Mouse (Mus musculus) neutrophil, adult 5-6 weeks (primary cell): ENCODE measurements around the gene Cog4. TPM values are rescaled to one million over a fixed set of nuclear protein-coding genes. Genes with fewer than 3 reads are reported as not detected.
"Not testable (repeated sequence)": the region's sequence is repeated elsewhere in the genome, so short reads cannot be mapped to it uniquely, and the experiment has no call there.

Experiments used
- ATAC-seq: fragments of 151-379, 151-347 bp; 2 replicates; pipeline ENCODE4 v1.8.0; 2017; ENCODE audit warnings: mild to moderate bottlenecking, moderate TSS enrichment; ENCODE audit not compliant: insufficient number of reproducible peaks, poor library complexity, low FRiP score, severe bottlenecking; ENCODE audit errors: extremely low read depth
- total RNA-seq: library from RNA; stranded (forward); fragments of 200-1000 nt; gene quantifications from 2 replicates; pipeline ENCODE4 v1.2.3, GENCODE M21; 2017

Cog4 gene
- total RNA-seq, 1 experiment from 2014 or later = 53.1 TPM

DNA sequence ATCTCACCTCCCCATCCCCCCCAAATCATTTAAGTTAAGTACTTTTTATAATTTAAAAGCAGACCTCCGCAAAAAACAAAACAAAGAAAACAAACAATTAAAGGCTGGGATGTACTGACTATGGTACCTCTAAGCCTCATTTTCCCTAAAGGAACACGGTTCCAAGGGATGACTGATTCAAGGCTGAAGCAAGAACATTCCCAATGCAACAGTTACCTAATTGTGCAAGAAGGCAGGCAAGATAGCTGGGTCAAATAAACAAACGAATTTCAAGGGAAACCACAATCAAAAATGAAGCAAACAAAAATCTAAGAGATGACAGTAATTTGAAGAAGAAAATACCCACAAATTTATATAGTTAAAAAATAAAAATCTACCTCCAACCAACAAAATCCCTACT lies 24.4 kb upstream of the Cog4 start:
- ATAC-seq = no peak

GRCm38 (mm10) chr8:110824861-110825260 lies 21.5 kb upstream of the Cog4 start:
- ATAC-seq = no peak

GRCm38 (mm10) chr8:110828511-110828910 lies 17.9 kb upstream of the Cog4 start:
- ATAC-seq = no peak

DNA sequence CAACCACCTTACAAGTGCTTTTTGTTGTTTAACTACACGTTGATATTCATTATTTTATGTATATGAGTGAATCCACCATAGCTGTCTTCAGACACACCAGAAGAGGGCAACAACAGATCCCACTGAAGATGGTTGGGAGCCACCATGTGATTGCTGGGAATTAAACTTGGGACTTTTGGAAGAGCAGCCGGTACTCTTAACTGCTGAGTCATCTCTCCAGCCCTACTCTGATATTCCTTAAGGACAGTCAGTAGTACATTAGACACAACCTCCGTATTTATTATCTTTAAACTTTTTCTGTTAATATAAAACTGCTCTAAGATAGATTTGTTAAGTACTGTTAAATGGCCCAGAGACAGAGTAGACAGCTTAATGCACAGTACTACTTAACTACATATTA lies 14.4 kb upstream of the Cog4 start:
- no peak for ATAC-seq

GRCm38 (mm10) chr8:110842012-110842574 lies 4.3 kb upstream of the Cog4 start:
- no peak for ATAC-seq

GRCm38 (mm10) chr8:110843207-110843606 lies 3.2 kb upstream of the Cog4 start:
- no peak for ATAC-seq

DNA sequence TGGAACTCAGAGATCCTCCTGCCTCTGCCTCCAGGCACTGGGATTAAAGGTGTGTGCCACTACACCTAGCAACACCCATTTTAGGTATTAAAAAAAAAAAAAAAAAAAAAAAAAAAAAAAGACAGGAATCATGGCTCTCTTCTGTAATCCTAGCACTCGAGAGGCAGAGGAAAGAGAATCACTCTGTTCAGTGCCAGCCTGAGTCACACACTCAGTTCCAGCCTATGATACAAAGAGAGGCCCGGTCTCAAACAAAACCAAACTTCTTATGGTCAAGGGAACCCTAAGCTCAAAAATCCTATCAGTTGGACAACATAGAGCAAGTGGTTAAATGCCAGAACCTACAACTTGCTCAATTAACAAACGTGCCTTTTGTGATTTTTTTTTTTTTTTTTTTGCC lies 1.5 kb upstream of the Cog4 start:
- ATAC-seq = no peak

DNA sequence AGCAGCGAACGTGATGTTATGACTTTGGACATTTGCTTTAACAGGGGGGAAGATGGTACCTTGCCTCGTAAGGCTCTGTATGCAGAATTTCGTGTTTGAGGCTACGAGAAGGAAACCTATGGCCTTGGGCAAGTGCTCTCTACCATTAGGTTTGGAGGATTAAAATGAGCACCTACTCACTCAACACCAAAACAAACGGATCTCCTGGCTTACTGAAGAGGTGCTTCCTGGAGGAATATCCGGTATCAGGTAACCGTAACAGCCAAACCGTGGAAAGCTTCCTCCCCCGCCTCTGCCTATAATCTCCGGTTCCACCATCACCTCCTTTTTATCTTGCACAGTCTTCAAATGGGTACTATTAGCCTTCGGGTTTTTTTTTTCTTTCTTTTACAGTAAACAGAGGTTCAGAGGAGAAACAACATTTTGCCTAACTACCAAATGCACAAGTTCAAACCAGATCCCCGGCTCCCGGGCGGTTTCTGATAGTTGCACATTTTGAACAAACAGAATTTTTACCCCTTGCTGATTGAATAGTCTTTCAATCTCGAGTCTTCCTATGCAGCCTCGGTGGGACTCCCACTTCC lies 487 bp upstream of the Cog4 start:
- no peak for ATAC-seq

GRCm38 (mm10) chr8:110847171-110847549 lies 760 bp downstream of the Cog4 start:
- ATAC-seq = no peak

DNA sequence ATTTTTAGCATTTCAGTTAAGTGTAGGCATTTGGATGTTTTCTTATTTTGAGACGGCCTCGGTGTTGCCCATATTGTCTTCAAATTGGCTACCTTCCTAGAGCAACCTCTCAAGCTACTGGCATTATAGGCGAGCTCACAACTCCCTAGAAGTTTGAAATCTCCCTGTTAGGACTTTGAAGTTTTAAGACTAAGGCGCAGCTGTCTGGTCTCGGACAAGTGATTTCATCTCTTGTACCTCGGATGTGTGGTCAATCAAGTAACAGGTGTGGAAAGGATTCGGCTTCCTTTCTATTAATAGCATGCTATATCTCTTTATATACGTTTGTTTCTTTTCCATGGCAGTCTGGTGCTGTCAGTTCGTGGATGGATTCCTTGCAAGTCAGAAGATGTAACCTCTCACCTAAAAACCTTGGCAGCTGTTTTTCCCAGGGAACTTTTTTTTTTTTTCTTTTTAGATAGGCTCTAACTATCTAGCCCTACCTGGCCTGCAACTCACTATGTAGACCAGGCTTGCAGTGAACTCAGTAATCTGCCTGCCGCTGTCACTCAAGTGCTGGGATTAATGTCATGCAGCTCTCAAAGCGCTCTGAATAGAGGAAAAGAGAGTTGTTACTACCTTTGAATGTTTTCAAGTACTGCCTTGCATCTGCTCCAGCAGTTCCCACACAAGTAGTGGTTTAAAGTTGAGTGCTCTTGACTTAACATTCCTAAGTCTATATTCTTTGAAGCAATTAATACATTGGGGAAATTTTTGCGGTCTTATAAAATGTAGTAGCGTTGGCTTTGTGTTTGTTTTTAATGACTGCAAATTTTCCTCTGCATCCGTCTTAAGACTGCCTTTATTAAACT lies 1.5 kb downstream of the Cog4 start:
- ATAC-seq = no peak

- ATAC-seq = no peak
These were observed 4.8 kb downstream of the Cog4 start for GRCm38 (mm10) chr8:110851186-110851585.

DNA sequence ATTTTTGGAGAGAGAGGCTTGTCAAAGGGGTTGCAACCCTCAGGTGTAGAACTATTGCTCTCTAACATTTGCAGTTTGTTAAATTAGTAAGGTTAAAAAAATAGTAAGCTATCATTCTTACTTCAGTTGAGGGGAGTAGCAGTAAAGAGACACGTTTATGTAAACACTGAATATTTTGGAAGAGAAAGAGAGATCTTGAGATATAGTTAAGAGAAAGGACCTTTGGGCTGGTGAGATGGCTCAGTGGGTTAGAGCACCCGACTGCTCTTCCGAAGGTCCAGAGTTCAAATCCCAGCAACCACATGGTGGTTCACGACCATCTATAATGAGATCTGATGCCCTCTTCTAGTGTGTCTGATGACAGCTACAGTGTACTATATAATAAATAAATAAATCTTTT lies 9.7 kb downstream of the Cog4 start:
- ATAC-seq = not testable (repeated sequence)

DNA sequence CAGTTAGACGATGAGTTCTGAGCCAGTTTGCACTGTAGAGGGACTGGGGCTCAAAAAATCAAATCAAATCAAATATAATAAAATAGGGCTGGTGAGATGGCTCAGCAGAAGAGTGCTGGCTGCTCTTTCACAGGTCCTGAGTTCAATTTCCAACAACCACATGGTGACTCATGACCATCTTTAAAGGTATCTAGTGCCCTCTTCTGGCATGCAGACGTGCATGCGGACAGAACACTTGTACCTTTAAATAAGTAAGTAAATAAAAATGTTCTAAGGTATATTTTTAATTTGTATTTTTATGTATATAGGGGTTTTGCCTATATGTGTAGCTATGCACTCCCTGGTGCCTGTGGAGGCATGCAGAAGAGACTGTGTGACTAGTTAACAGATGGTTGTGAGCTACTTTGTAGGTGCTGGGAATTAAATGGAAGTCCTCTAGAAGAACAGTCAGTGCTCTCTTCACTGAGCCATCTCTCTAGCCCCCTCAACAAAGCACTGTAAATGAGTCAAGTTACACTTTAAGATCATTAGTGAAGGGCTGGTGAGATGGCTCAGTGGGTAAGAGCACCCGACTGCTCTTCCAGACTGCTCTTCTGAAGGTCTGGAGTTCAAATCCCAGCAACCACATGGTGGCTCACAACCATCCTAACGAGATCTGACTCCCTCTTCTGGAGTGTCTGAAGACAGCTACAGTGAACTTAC lies 10.5 kb downstream of the Cog4 start:
- no peak for ATAC-seq

DNA sequence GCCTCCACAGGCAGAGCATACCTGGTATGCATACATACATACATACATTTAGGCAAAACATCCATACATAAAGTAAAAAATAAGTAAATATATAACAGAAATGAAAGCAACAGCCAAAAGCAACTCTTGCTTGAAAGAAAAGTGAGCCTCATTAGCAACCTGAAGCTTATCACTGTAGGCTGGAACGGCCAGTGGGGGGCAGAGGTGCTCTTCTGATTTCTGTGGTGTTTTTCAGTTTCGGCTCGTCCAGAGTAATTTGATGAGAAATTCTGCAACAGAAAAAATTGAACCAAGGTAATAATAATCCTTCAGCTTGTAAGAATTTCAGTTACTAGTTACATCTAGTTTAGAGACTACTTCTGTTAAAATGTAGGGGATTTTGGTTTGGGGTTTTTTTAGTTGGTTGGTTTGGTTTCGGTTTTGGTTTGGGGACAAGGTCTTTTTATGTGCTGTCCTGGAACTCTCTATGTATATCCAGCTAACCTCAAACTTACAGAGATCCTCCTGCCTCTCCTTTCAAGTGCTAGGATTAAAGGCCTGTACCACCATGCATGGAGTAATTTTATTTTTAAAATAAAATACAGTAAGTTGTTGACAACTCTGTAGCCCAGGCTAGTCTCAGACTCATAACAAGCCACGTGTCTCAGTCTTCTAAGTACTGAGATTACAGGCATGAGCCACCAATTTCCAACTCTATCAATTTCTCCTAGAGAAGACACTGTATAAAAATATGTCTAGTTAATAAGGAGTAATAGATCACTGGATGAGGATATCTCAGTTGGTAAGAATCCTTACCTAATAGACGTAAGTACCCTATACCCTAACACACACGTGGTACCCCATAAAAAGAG lies 13.5 kb downstream of the Cog4 start:
- peak; percentile 60; the same call in 1 of the 2 replicates for ATAC-seq

DNA sequence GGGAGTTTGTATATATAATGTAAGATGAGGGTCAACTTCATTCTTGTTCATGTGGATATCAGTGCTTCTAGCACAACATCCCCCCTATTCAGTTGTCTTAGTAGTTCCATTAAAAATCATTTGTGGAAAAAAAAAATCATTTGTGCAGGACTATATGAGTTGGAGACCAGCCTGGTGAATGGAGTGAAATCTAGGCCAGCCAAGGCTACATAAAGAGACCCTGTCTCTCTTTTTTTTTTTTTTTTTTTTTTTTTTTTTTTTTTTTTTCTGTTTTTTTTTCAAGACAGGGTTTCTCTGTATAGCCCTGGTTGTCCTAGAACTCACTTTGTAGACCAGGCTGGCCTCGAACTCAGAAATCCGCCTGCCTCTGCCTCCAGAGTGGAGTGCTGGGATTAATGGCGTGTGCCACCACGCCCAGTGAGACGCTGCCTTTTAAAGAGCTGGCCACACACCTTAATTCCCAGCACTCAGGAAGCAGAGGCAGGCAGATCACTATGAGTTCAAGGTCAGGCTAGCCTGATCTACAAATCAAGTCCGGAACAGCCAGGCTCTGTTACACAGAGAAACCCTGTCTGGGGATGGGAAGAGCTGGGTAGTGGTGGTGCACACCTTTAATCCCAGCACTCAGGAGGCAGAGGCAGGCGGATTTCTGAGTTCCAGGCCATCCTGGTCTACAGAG lies 15.1 kb downstream of the Cog4 start:
- not testable (repeated sequence) for ATAC-seq

- ATAC-seq = no peak
These were observed 24.1 kb downstream of the Cog4 start for GRCm38 (mm10) chr8:110870501-110870900.

GRCm38 (mm10) chr8:110877862-110878261 lies 31.5 kb downstream of the Cog4 start:
- no peak for ATAC-seq

- ATAC-seq = no peak
These were observed 35.4 kb downstream of the Cog4 start for GRCm38 (mm10) chr8:110881741-110882310.
